Mouse (Mus musculus) heart, embryonic 14.5 days (tissue): ENCODE results near the gene Gsx1. TPM values are rescaled to one million over a fixed set of nuclear protein-coding genes. Genes with fewer than 3 reads are reported as not detected.

Experiments used
- ATAC-seq: fragments of 200-750 bp; cut with Nextera tagmentation; 2 replicates; pipeline ENCODE4 v1.8.0; 2017; ENCODE audit warnings: low read depth, moderate TSS enrichment; ENCODE audit not compliant: insufficient number of reproducible peaks, insufficient read depth, low FRiP score
- H3K27ac ChIP-seq, 2 experiments: fragments of 200-500 bp in 1 of 2; fragments of 300-500 bp in 1 of 2; sonication (generic) in 1 of 2; replicated peaks in 1 of 2; 2 replicates each; pipeline ENCODE4 v1.5.1; 2012 to 2014; ENCODE audit warnings: low read depth in 2 of 2, low read length in 2 of 2, control low read depth in 1 of 2, mild to moderate bottlenecking in 1 of 2, mixed read lengths in 1 of 2; ENCODE audit not compliant: control insufficient read depth in 1 of 2, insufficient read depth in 1 of 2
- H3K27me3 ChIP-seq: fragments of 300-500 bp; sonication (generic); 2 replicates; pipeline ENCODE4 v1.6.1; 2014; ENCODE audit warnings: mild to moderate bottlenecking, low read length, control low read depth; ENCODE audit not compliant: control insufficient read depth, insufficient read depth
- H3K36me3 ChIP-seq: fragments of 300-500 bp; sonication (generic); 2 replicates; pipeline ENCODE4 v1.6.1; 2014; ENCODE audit warnings: mild to moderate bottlenecking, control low read depth, low read length, mixed read lengths; ENCODE audit not compliant: control insufficient read depth, insufficient read depth
- H3K4me1 ChIP-seq, 2 experiments: fragments of 200-500 bp in 1 of 2; fragments of 300-500 bp in 1 of 2; sonication (generic) in 1 of 2; 2 replicates each; pipeline ENCODE4 v1.6.1; 2012 to 2014; ENCODE audit warnings: low read length in 2 of 2, control low read depth in 1 of 2, mixed read lengths in 1 of 2; ENCODE audit not compliant: control insufficient read depth in 2 of 2, insufficient read depth in 2 of 2
- H3K4me2 ChIP-seq: fragments of 300-500 bp; sonication (generic); 2 replicates; pipeline ENCODE4 v1.6.1; 2014; ENCODE audit warnings: mild to moderate bottlenecking, low read length
- H3K4me3 ChIP-seq, 2 experiments: fragments of 200-500 bp in 1 of 2; fragments of 300-500 bp in 1 of 2; sonication (generic) in 1 of 2; 2 replicates each; pipeline ENCODE4 v1.5.1; 2012 to 2014; ENCODE audit warnings: low read length in 2 of 2, mild to moderate bottlenecking in 2 of 2, control low read depth in 1 of 2, low read depth in 1 of 2, moderate library complexity in 1 of 2; ENCODE audit not compliant: control insufficient read depth in 1 of 2, insufficient read depth in 1 of 2
- H3K9ac ChIP-seq: fragments of 300-500 bp; sonication (generic); 2 replicates; pipeline ENCODE4 v1.6.1; 2014; ENCODE audit warnings: mild to moderate bottlenecking, low read length
- H3K9me3 ChIP-seq: fragments of 300-500 bp; sonication (generic); 2 replicates; pipeline ENCODE4 v1.6.1; 2016; ENCODE audit warnings: low read length, control low read depth; ENCODE audit not compliant: control insufficient read depth
- WGBS: fragments of 180-500 bp; shearing (Covaris S2); extraction: QIAGEN DNeasy Blood & Tissue Kit; methylation state at CpG from one replicate; pipeline ENCODE4 v1.1.7; 2014; 5-methylcytosine and 5-hydroxymethylcytosine counted together
- polyA plus RNA-seq: library from polyadenylated mRNA; unstranded; fragments of >200 nt; fragmentation: Nextera tagmentation; extraction: Ambion mirVana; gene quantifications from 2 replicates; pipeline ENCODE4 v1.2.1, GENCODE M21; 2014

The Gsx1 gene
- polyA plus RNA-seq, 1 experiment from 2014 or later, result not detected

DNA sequence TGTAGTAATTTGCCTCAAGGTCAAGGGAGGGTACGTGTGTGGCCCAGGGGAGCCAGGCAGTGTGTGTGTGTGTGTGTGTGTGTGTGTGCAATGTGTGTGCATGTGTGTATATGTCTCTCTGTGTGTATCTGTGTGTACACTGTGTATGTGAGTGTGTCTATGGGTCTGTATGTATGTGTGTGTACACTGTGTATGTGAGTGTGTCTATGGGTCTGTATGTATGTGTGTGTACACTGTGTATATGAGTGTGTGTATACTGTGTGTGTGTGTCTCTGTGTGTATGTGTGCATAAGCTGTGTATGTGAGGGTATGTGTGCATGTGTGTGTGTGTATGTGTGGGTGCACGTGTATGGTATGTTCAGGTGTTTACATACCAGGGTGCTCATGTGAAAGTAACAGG lies 28.7 kb upstream of the Gsx1 start:
- Histone ChIP-seq H3K27ac (no peak overlapping the region), H3K9me3 (no peaks in the 10 kb centered on the region), H3K4me3 (no peak overlapping the region), H3K36me3 (no peaks in the 10 kb centered on the region), H3K9ac (no peak overlapping the region), H3K4me2 (no peak overlapping the region), H3K27me3 (peaks cover 17% of the 10 kb centered on the region), H3K4me1 (no peaks in the 10 kb centered on the region)
- WGBS, result 79% methylated on average over 2 of the region's 2 CpGs
- no peak for ATAC-seq

DNA sequence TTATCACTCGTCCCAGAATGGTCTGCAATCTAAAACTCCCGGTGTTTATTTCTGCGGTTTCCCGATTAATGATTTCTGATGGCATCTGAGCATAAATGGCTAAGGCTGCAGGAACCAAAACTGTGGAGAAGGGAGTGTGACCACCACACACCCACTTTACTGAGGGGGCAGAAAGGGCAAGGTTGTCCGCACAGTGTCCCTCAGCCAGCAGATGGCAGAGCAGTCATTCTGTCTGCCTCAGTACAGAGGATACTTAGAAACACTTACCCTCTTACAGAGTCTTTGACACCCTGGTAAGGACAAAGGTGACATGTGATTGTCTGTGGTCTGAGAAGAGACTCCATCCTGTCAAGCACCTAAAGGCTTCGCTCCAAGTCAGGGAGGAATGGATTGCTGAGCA lies 23.4 kb upstream of the Gsx1 start:
- Histone ChIP-seq H3K4me3 (no peak overlapping the region), H3K9ac (no peak overlapping the region), H3K36me3 (no peaks in the 10 kb centered on the region), H3K9me3 (no peaks in the 10 kb centered on the region), H3K4me2 (no peak overlapping the region), H3K27ac (no peak overlapping the region), H3K27me3 (no peaks in the 10 kb centered on the region), H3K4me1 (no peaks in the 10 kb centered on the region)
- 78% methylated on average over 6 of the region's 6 CpGs for WGBS
- no peak for ATAC-seq

DNA sequence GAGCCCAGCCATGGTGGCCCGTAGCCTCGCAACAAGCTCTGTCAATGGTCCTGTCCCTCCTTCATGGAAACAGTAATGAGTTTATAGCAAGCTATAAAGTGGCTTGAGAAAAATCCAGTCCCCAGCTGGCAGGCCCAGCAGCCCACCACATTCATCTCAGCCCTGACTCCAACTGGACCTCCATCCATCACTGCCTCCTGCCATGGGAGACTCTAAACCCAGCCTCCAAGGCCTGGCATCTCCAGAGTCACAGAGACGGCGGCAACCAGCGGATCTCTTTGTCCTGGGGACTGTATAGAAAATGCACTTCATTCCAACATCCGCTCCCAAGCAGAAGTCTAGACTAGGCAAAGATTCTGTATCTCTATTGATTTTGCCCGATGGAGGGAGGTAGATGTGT lies 18.4 kb upstream of the Gsx1 start:
- 82% methylated on average over 7 of the region's 7 CpGs for WGBS
- Histone ChIP-seq H3K4me2 (no peak overlapping the region), H3K9me3 (no peaks in the 10 kb centered on the region), H3K36me3 (no peaks in the 10 kb centered on the region), H3K9ac (no peak overlapping the region), H3K27ac (no peak overlapping the region), H3K4me1 (no peaks in the 10 kb centered on the region), H3K27me3 (no peaks in the 10 kb centered on the region; the same call in 1 of the 2 replicates), H3K4me3 (no peak overlapping the region)
- no peak for ATAC-seq

DNA sequence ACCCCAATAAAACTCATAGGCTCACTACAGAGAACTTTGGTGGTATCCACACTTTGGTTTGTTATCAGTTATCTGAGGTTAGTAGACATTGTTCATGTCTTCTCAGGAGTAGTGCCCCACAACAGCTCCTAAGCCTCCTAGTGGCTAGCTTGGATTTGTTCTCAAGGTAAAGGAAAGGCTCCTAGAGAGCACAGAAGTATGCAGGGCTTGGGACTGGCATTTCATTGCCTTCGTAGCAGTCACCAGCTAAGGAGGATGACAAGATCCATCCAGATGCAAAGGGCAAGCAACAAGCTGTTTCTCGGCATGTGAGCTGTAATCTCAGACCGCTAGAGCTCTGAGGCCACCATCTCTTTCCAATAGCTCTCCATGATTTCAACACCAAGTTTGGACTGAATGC lies 14.4 kb upstream of the Gsx1 start:
- 83% methylated on average over 3 of the region's 3 CpGs for WGBS
- H3K4me3 ChIP-seq, result no peak overlapping the region
- no peak overlapping the region for H3K27ac ChIP-seq
- no peaks in the 10 kb centered on the region for H3K36me3 ChIP-seq
- no peaks in the 10 kb centered on the region for H3K9me3 ChIP-seq
- ATAC-seq, result no peak
- no peak overlapping the region for H3K9ac ChIP-seq
- H3K27me3 ChIP-seq, result no peaks in the 10 kb centered on the region; the same call in 1 of the 2 replicates
- no peaks in the 10 kb centered on the region for H3K4me1 ChIP-seq
- no peak overlapping the region for H3K4me2 ChIP-seq

DNA sequence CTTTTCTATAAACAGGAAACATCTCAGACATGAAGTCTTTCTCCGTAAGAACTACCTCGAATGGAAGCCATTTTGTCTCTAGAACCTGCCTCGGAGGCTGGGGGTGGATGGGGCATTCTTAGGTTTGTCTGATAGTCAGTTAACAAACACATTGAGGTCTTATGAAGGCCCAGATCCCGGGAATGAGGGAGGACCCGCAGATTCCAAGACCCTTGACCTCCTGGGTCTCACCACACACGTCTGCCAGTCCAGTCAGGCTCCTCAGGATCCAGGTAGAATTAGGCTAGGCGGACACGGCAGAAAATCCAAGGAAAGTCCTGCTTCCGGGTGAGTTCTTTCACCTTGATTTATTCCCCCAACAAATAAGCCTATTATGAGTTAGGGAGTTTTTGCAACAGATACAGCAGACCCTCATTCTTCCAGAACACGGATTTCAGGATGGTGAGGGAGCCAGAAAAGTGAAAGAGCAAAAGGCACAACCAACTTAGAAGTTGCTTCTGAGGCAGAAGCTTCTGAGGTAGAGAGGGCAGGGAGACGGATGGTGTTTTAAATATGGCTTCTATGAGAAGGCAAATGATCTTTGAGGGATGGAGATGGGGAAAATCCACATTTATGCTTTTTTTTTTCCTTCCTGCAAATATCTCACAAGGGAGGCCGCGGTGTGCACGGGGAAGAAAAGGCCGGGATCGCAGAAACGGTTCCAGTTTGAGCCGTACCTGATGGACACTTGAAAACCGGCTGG lies 3.2 kb upstream of the Gsx1 start:
- H3K27me3 ChIP-seq, result peaks cover 70% of the 10 kb centered on the region
- H3K4me3 ChIP-seq, result peak overlapping the region in 1 of 2 experiments; percentile 22; a peak in 2 of 4 replicates
- H3K4me2 ChIP-seq, result peak overlapping the region; percentile 53
- peaks cover 2 to 21% of the 10 kb centered on the region in 2 experiments; a peak in 3 of 4 replicates for H3K4me1 ChIP-seq
- no peak for ATAC-seq
- H3K9ac ChIP-seq, result no peak overlapping the region
- H3K36me3 ChIP-seq, result no peaks in the 10 kb centered on the region
- H3K9me3 ChIP-seq, result no peaks in the 10 kb centered on the region
- WGBS, result 7% methylated on average over 16 of the region's 19 CpGs
- H3K27ac ChIP-seq, result no peak overlapping the region

DNA sequence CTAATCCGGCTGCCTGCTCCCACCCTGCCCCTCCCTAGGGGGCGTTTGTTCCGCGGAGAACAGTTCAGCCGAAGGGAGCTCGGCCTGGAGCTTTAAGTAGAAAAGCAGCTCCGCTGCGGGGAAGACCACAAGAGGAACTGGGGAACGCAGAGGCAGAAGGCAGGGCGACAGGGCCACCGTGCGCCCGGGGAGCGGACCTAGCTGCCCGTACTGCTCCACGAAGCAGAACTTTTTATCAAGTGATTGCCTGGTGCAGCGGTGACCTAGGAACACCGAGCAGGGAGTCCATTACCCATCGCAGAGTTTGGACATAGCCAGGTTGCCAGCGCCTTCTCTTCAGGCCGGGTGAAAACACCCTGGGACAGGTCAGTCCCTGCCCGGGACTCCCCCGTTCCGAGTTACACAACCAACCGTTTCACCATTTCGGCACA lies 2.5 kb upstream of the Gsx1 start:
- ATAC-seq, result no peak
- H3K4me2 ChIP-seq, result peak overlapping the region; percentile 53
- no peaks in the 10 kb centered on the region for H3K9me3 ChIP-seq
- H3K4me3 ChIP-seq, result peak overlapping the region; percentile 22 to 25; a peak in 3 of 4 replicates
- H3K27me3 ChIP-seq, result peaks cover 76% of the 10 kb centered on the region
- H3K27ac ChIP-seq, result no peak overlapping the region
- H3K9ac ChIP-seq, result no peak overlapping the region
- no peaks in the 10 kb centered on the region for H3K36me3 ChIP-seq
- WGBS, result 0% methylated on average over 26 of the region's 26 CpGs
- H3K4me1 ChIP-seq, result peaks cover 2 to 21% of the 10 kb centered on the region in 2 experiments; a peak in 3 of 4 replicates

DNA sequence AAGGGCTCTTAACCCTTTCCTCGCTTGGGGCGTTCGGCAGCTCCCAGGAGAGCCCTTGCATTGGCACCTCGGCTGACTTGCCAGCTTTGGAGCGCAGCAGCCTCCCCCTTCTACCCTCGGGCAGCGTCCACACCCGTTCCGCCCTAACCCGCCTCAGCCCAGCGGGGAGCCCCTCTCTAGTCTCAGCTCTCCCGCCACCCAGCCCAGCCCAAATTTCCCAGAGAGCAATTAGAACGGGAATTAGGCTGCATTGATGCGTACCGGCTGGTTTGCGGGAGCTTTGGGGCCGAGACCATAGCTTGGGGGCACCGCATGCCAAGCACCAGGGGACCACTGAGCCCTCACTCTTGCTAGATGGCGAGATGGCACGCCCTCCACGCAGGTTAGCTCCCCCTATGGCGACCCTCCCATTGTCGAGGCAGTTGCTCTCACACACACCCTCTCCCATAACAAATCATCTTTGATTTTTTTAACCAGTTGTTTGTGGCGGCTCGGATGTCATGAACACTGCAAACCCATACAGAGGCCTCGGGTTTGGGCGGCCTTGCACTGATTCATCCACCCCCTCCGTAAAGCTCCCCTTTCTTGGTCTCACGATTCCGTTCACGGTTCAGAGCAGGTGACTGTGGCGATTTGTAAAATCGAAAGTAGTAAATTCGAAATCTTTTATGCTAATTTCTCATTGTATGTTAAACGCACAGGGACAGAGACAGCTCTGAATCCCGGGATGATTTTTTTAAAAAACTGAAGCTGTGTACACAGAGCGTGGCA lies 1.5 kb upstream of the Gsx1 start:
- ATAC-seq, result no peak
- 1% methylated on average over 37 of the region's 37 CpGs for WGBS
- H3K9ac ChIP-seq, result no peak overlapping the region
- peaks cover 81% of the 10 kb centered on the region for H3K27me3 ChIP-seq
- no peak overlapping the region for H3K27ac ChIP-seq
- H3K4me1 ChIP-seq, result peaks cover 2 to 21% of the 10 kb centered on the region in 2 experiments; a peak in 3 of 4 replicates
- no peaks in the 10 kb centered on the region for H3K9me3 ChIP-seq
- peak overlapping the region; percentile 16 to 23; a peak in 3 of 4 replicates for H3K4me3 ChIP-seq
- H3K4me2 ChIP-seq, result peak overlapping the region; percentile 37
- no peaks in the 10 kb centered on the region for H3K36me3 ChIP-seq
